Mouse (Mus musculus) bone marrow, adult 2 months (tissue): Measurements from ENCODE around the gene Mlc1.

ENCODE experiments used
- CTCF ChIP-seq: fragments of 200-500 bp; IDR thresholded peaks from 2 replicates; pipeline ENCODE4 v1.5.1; 2011; ENCODE audit warnings: low read length, control low read depth; ENCODE audit not compliant: control insufficient read depth, insufficient read depth
- POLR2A ChIP-seq: fragments of 200-500 bp; IDR thresholded peaks from 2 replicates; pipeline ENCODE4 v1.6.1; 2011; ENCODE audit warnings: low read depth, mild to moderate bottlenecking, control low read depth, low read length, borderline replicate concordance; ENCODE audit not compliant: control insufficient read depth

DNA sequence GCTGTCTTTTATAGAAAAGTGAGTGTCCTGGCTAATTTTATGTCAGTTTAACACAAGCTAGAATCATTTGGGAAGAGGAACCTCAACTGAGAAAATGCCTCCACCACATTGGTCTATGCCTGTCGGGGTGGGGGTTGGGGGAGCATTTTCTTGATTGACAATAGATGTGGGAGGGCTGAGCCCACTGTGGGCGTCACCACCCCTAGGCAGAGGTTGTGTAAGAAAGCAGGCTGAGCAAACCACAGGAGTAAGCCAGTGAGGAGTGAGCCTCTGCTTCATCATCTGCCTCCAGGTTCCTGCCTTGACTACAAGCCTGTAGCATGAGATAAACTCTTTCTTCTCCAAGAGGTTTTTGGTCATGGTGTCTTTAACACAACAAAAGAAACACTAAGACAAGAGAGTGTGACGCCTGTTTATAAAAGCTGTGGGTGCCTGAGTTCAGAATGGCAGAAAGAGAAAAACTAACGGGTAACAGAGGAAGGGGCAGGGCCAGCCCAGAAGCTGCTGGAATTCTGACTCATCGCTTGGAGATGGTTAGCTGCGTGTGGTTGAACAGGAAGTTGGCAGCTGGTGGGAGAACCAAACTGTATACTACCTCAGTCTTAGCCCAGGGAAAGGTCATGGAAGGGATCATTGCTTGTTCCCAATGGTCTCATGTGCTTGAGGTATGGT, 42.1 kb downstream of the Mlc1 start:
- no peak for TF ChIP-seq POLR2A
- TF ChIP-seq CTCF, result no peak
